Mouse (Mus musculus): ENCODE results near the gene Zdhhc8.

The Zdhhc8 gene

DNA sequence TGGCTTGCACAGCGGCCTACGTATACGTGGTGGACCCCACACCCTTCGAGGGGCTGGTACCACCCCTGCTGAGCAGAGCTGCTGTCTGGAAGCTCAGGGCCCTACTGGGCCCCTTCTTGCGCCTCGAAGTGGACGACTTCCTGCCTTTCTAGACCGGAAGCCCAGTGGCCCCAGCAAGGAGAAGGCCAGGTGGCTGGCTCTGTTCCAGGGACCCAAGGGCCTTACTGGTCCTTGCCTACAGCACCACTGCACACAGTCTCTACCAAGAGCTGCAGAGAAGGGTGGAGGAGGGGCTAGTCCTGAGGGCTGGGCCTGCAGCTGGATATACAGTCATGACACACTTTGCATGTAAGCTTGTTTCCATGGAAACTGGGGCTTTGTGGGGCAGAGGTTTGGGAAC is 14.9 kb downstream of the Zdhhc8 start:
- CTCF ChIA-PET = interaction anchor here in 2 of 4 experiments (1.0 to 7.8 kb wide), 2 partner anchors 8 to 9 kb away, joined by 5 to 42 read pairs; no protein-coding TSS in a partner anchor

GRCm38 (mm10) chr16:18218580-18218996 is 16.3 kb downstream of the Zdhhc8 start:
- ChIA-PET CTCF (interaction anchor here in 3 of 4 experiments (0.9 to 1.0 kb wide), 4 partner anchors 8 to 370 kb away, joined by 3 read pairs; no protein-coding TSS in a partner anchor), POLR2A (interaction anchor here in 3 of 4 experiments (0.6 to 11.0 kb wide), 13 partner anchors 11 to 201 kb away, joined by 3 to 63 read pairs (median 5); partner anchors contain the start of genes Zdhhc8 (in 2 of the 3) and Trmt2a (in 1 of the 3))

More for the DNA sequence above, 14.9 kb downstream of the Zdhhc8 start:
- POLR2A ChIA-PET = interaction anchor here in 2 of 4 experiments (0.6 to 11.0 kb wide), 4 partner anchors 16 to 154 kb away, joined by 3 to 63 read pairs (median 3); partner anchors contain the start of genes Ranbp1 (in 1 of the 2), Trmt2a (in 1 of the 2) and Zdhhc8 (in 1 of the 2)

DNA sequence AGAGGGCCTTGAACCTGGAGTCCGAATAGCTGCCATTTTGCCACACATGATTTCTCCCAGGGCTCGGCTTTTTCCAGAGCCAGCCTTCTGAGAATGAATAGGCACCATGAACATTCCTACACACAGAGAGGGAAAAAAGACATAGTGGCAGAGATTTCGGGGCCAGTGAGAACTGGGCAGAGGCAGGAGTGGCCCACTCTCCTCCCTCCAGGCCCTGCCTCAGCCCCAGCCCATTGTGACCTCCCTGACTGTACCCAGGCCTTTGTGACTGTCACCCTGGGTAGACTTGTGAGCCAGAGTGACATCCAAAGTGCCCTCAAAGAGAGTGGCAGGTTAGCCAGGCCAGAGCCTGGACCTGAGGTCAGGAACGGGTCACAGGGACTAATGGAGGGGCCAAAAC is 17.4 kb downstream of the Zdhhc8 start, which contains the start of gene Ccdc188:
TSS of gene Ccdc188 (plus strand) at position 301 of the 400 bp plus-strand sequence.
- CTCF ChIA-PET = interaction anchor here in 1 of 4 experiments (1.1 kb wide), 1 partner anchor 369 kb away, joined by 3 read pairs; no protein-coding TSS in a partner anchor
- POLR2A ChIA-PET = interaction anchor here in 2 of 4 experiments (0.7 to 11.0 kb wide), 10 partner anchors 13 to 326 kb away, joined by 3 to 63 read pairs (median 4); partner anchors contain the start of genes Zdhhc8 (in 2 of the 2) and Gm20518 (in 1 of the 2)

- ChIA-PET CTCF (interaction anchor here in 3 of 4 experiments (0.6 to 2.1 kb wide), 4 partner anchors 12 to 386 kb away, joined by 3 to 5 read pairs (median 4); no protein-coding TSS in a partner anchor), POLR2A (interaction anchor here in 2 of 4 experiments (0.6 to 1.4 kb wide), 4 partner anchors 96 to 190 kb away, joined by 3 to 4 read pairs (median 3); partner anchors contain the start of gene Prodh (in 1 of the 2))
Measured at GRCm38 (mm10) chr16:18214858-18215257, 20.1 kb downstream of the Zdhhc8 start.

GRCm38 (mm10) chr16:18213689-18214088 is 21.2 kb downstream of the Zdhhc8 start:
- POLR2A ChIA-PET = interaction anchor here in 1 of 4 experiments (2.0 kb wide), 1 partner anchor 125 kb away, joined by 6 read pairs; no protein-coding TSS in a partner anchor
- CTCF ChIA-PET = interaction anchor here in 3 of 4 experiments (0.9 to 4.4 kb wide), 4 partner anchors 10 to 105 kb away, joined by 3 to 107 read pairs (median 4); no protein-coding TSS in a partner anchor

GRCm38 (mm10) chr16:18211417-18212171 is 23.3 kb downstream of the Zdhhc8 start:
- POLR2A ChIA-PET = interaction anchor here in 3 of 4 experiments (0.5 to 2.2 kb wide), 23 partner anchors 11 to 572 kb away, joined by 3 to 12 read pairs (median 5); partner anchors contain the start of genes Dgcr6 (in 1 of the 3), Prodh (in 1 of the 3), Ranbp1 (in 1 of the 3) and Slc25a1 (in 1 of the 3)

DNA sequence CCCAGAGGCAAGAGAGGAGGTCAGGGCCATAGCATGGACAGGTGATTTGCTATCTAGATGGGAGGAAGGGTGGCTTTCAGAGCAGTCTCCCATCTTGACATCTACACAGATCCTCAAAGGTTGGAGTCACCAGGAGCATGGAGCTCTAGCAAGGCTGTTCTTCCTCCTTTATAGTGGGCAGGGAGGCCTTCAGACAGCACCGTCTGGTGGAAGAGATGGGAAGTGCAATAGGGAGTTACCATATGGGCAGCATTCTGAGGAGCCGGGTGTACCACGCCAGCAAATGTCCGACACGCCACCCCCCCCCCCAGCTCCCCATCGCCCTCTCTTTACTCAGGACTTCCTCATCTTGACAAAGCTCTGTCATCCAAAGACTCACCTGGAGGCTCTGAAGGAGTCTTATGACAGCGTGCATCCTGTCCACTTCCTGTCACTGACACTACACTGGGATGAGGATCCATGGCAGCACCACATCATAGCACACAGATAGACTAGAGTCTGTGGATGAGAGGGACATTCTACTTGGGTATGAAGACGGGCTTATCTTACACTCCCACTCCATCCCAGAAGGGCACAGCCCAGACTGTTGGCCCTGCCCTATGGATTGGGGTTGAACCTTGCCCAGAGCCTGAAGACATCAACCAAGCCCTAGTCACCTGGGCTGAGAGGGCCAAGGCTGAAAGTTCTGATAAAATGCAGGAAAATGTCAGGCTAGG is 24.1 kb downstream of the Zdhhc8 start:
- ChIA-PET CTCF (interaction anchor here (0.5 to 4.4 kb wide), 129 partner anchors 8 to 1224 kb away, joined by 3 to 107 read pairs (median 4); partner anchors contain the start of genes Dgcr6 (in 3 of the 4), Gm20518 (in 1 of the 4), Klhl22 (in 1 of the 4) and Prodh (in 1 of the 4)), POLR2A (interaction anchor here (0.5 to 2.2 kb wide), 22 partner anchors 13 to 573 kb away, joined by 3 to 12 read pairs (median 5); partner anchors contain the start of genes Dgcr6 (in 1 of the 4), Prodh (in 1 of the 4), Ranbp1 (in 1 of the 4) and Slc25a1 (in 1 of the 4))

More at GRCm38 (mm10) chr16:18211417-18212171, 23.3 kb downstream of the Zdhhc8 start:
- CTCF ChIA-PET = interaction anchor here (0.5 to 4.4 kb wide), 99 partner anchors 9 to 1225 kb away, joined by 3 to 107 read pairs (median 5); partner anchors contain the start of genes Dgcr6 (in 4 of the 4), Gm20518 (in 1 of the 4), Prodh (in 1 of the 4) and Ranbp1 (in 1 of the 4)

DNA sequence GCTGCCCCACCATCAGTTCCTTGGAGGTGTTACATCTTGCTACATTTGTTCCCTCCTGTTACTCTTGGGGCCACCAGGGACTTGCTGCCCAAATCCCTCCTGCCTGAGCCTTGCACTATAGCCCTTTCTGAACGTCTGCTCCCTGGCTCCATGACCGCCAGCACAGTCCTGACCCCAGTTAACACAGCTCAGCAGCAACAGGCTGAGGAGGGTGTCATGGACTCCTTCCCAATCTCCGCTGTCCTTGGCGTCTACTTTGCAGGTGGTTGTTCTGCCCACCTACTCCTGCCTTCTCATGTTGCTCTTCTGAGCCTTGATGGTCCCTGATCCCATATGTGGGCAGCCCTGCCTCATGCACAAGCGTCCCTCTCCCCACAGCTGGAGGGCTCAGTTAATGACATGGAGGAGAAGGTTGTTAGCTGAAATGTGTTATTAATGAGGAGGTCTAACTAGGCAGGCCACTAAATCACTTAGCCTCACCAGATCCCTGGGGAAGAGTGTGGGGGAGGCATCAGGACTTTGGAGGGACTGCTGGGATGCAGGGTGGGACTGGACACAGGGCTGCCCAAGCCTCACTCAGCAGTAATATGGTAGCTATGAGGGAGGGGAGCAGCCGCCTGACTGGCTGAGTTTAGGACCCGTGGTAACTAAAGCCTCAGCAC is 31.4 kb downstream of the Zdhhc8 start:
- ChIA-PET POLR2A (interaction anchor here in 2 of 4 experiments (0.7 to 1.5 kb wide), 4 partner anchors 9 to 1327 kb away, joined by 3 to 5 read pairs (median 4); no protein-coding TSS in a partner anchor), CTCF (interaction anchor here (0.5 to 12.7 kb wide), 14 partner anchors 8 to 373 kb away, joined by 3 to 78 read pairs (median 4); no protein-coding TSS in a partner anchor)

- ChIA-PET CTCF (interaction anchor here in 3 of 4 experiments (0.7 to 12.7 kb wide), 12 partner anchors 8 to 94 kb away, joined by 3 to 78 read pairs (median 4); no protein-coding TSS in a partner anchor), POLR2A (interaction anchor here in 3 of 4 experiments (1.1 to 1.7 kb wide), 3 partner anchors 13 to 113 kb away, joined by 3 to 4 read pairs (median 3); partner anchors contain the start of genes Ranbp1 (in 1 of the 3) and Trmt2a (in 1 of the 3))
Measured at GRCm38 (mm10) chr16:18202061-18202460, 32.9 kb downstream of the Zdhhc8 start.

DNA sequence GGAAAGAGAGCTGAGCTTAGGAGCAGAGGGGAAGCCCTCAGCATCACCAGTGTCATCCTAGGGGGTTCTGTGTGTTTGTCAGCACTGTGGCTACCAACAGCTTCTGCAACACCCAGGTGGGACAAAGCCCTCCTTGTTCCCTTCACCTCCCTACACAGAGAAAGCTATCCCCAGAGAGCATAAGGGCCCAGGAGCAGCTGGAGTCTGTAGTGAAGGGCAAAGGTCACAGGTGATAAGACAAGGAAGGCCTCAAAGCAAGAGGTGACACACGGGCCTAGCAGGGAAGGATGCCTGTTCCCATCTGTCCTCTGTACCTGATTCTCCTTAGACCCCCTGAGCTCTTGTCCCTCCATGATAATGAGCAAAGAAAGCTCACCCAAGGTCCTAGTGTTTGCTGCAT is 33.3 kb downstream of the Zdhhc8 start:
- ChIA-PET POLR2A (interaction anchor here in 3 of 4 experiments (1.0 to 1.7 kb wide), 5 partner anchors 10 to 112 kb away, joined by 3 to 4 read pairs (median 3); partner anchors contain the start of genes Ranbp1 (in 1 of the 3) and Trmt2a (in 1 of the 3)), CTCF (interaction anchor here (0.5 to 12.7 kb wide), 11 partner anchors 9 to 475 kb away, joined by 3 to 78 read pairs (median 4); partner anchors contain the start of gene Dgcr6 (in 1 of the 4))

- ChIA-PET CTCF (interaction anchor here (0.7 to 12.7 kb wide), 6 partner anchors 10 to 28 kb away, joined by 3 to 78 read pairs (median 4); no protein-coding TSS in a partner anchor), POLR2A (interaction anchor here in 2 of 4 experiments (0.5 to 1.0 kb wide), 3 partner anchors 35 to 134 kb away, joined by 3 to 4 read pairs (median 3); no protein-coding TSS in a partner anchor)
Measured at GRCm38 (mm10) chr16:18200062-18200461, 34.9 kb downstream of the Zdhhc8 start.

DNA sequence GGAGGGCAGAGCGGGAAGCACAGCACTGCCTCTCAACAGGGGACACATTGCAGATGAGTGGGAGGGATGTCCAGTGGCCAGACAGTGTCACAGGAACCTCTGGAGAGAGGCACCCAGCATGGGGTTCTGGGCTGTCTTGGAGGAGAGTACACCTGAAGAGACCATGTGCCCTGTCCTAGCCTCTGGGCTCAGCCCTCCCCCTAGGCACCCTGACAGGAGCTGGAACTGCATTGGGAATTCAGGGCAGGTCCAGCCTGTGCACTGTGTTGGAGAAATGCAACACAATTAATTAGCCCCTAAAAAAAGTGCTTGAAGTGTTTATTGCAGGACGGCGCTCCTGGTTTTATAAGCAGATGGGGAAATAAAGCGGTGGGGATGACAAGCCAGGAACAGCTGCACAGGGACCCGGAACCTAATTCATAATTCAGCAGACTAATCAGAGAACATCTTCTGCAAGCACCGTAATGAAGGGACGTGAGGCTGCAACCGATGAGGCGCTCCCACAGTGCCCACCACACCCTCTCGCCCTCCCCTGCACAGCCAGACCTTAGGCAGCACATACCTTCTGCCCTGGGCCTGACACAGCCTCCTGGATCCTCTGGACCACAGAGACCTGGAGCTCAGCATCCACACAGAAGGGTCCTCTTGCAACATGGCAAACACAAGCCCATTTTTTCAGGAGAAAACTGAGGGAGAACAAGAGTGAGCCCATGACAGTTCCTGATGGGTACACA is 36.4 kb downstream of the Zdhhc8 start:
- CTCF ChIA-PET = interaction anchor here in 2 of 4 experiments (1.3 to 12.7 kb wide), 4 partner anchors 13 to 350 kb away, joined by 3 to 78 read pairs (median 40); no protein-coding TSS in a partner anchor
- POLR2A ChIA-PET = no interaction called here

- CTCF ChIA-PET = interaction anchor here in 3 of 4 experiments (0.6 to 12.7 kb wide), 5 partner anchors 13 to 221 kb away, joined by 3 to 78 read pairs (median 9); no protein-coding TSS in a partner anchor
- POLR2A ChIA-PET = interaction anchor here in 2 of 4 experiments (0.7 kb wide), 2 partner anchors 13 to 47 kb away, joined by 3 read pairs; no protein-coding TSS in a partner anchor
Measured at GRCm38 (mm10) chr16:18197881-18198280, 37.1 kb downstream of the Zdhhc8 start.

GRCm38 (mm10) chr16:18195561-18195960 is 39.4 kb downstream of the Zdhhc8 start:
- CTCF ChIA-PET = interaction anchor here in 3 of 4 experiments (0.7 to 12.7 kb wide), 7 partner anchors 16 to 248 kb away, joined by 3 to 78 read pairs (median 10); no protein-coding TSS in a partner anchor
- POLR2A ChIA-PET = interaction anchor here in 2 of 4 experiments (0.9 to 2.2 kb wide), 9 partner anchors 8 to 304 kb away, joined by 3 to 13 read pairs (median 5); partner anchors contain the start of gene Gm20518 (in 1 of the 2)

- CTCF ChIA-PET = interaction anchor here (0.6 to 12.7 kb wide), 14 partner anchors 8 to 248 kb away, joined by 3 to 78 read pairs (median 4); partner anchors contain the start of gene Dgcr6 (in 1 of the 4)
- POLR2A ChIA-PET = interaction anchor here in 2 of 4 experiments (0.7 to 2.2 kb wide), 20 partner anchors 8 to 303 kb away, joined by 3 to 13 read pairs (median 4); partner anchors contain the start of genes Gm20518 (in 1 of the 2), Ranbp1 (in 1 of the 2), Slc25a1 (in 1 of the 2) and Trmt2a (in 1 of the 2)
Measured at GRCm38 (mm10) chr16:18195068-18195467, 39.9 kb downstream of the Zdhhc8 start.
